Comparison of ENCODE assay signal across 14 mouse cellular contexts in the genomic region with DNA sequence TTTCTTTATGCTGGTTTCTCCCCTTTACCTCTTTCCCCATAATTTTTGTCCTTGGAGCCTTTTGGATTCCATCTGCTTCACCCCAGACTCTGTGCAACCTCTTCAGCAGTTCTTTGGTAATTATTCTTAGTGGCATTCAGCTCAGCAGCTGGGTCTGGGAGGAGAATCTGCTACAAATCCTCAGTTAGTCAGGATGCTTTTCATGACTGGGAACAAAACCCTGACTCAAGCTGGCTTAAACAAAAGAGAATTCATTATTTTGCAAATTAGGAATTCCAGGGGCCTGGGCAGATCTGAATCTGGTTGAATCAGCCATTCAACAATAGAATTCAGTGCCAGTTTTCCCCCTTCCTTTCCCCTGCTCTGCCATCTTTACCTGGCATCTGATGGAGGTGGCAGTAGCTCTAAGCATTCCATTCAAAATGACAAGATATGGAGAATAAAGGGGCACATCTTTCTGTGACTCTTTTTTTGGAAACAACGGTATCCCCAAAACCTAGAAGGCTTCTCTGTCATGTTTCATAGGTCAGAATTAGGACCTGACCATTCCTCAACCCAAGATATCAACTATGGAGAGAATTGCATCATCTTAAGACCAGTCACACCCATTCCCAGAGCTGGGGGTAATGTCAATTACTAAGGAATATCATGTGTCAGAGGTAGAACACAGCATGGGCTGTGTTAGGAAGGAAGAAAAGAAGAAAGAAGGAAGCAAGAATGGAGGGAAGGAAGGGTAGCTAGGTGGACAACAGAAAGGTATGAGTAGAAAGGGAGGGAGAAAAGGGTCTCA.
DNase-seq lines count a peak whose midpoint lies in the region; ATAC-seq and TF ChIP-seq lines count a peak whose summit lies in the region.
"Had no signal": no experiment of that assay in that cellular context is flagged by ENCODE, and none has a peak within 500 bp of the region (broad histone marks: within the 10 kb centered on the region; RNA-seq: fewer than 3 reads in every experiment).

No protein-coding gene starts in this region.

- H3K27ac ChIP-seq in hindbrain, embryonic 11.5 days (ENCODE audit: low read depth, low read length), result peak overlapping the region; percentile 20; the same call in 1 of the 2 replicates
- H3K27ac ChIP-seq in hindbrain, embryonic 13.5 days, result no peak overlapping the region
- peak overlapping the region; percentile 19; the same call in 1 of the 2 replicates for H3K27ac ChIP-seq in ES-Bruce4 (ENCODE audit: insufficient read depth, low read length)
- H3K27ac ChIP-seq in embryonic fibroblast, embryonic 13.5 days (ENCODE audit: insufficient read depth, low read length), result 0 out of 2 replicates have a peak overlapping the region, but pooled peaks have one; percentile 34
- H3K27ac ChIP-seq in left cerebral cortex, adult 2 months, result no peak overlapping the region
- no peak overlapping the region for H3K27ac ChIP-seq in embryonic facial prominence, embryonic 10.5 days (replicated peaks)
- H3K27ac ChIP-seq: heart, embryonic 13.5 days; liver, embryonic 14.5 days had no signal

- no peak overlapping the region for H3K4me3 ChIP-seq in hindbrain, embryonic 11.5 days (ENCODE audit: low read depth, low read length)
- no peak overlapping the region for H3K4me3 ChIP-seq in hindbrain, embryonic 13.5 days
- H3K4me3 ChIP-seq in ES-Bruce4 (ENCODE audit: low read depth, low read length), result no peak overlapping the region
- no peak overlapping the region for H3K4me3 ChIP-seq in embryonic fibroblast, embryonic 13.5 days (ENCODE audit: insufficient read depth, low read length)
- H3K4me3 ChIP-seq in left cerebral cortex, adult 2 months, result no peak overlapping the region
- no peak overlapping the region for H3K4me3 ChIP-seq in embryonic facial prominence, embryonic 10.5 days
- H3K4me3 ChIP-seq: heart, embryonic 13.5 days had no signal

- no peaks in the 10 kb centered on the region for H3K4me1 ChIP-seq in hindbrain, embryonic 11.5 days (replicated peaks; ENCODE audit: control insufficient read depth, insufficient read depth, low read length)
- no peaks in the 10 kb centered on the region for H3K4me1 ChIP-seq in hindbrain, embryonic 13.5 days (replicated peaks)
- H3K4me1 ChIP-seq in ES-Bruce4 (ENCODE audit: control insufficient read depth, insufficient read depth, low read length), result no peaks in the 10 kb centered on the region
- no peaks in the 10 kb centered on the region for H3K4me1 ChIP-seq in embryonic fibroblast, embryonic 13.5 days (ENCODE audit: control insufficient read depth, insufficient read depth, low read length)
- H3K4me1 ChIP-seq in embryonic facial prominence, embryonic 10.5 days, result no peaks in the 10 kb centered on the region
- H3K4me1 ChIP-seq: heart, embryonic 13.5 days had no signal

- TF ChIP-seq EP300 in ES-Bruce4 (IDR thresholded peaks at IDR 0.05; ENCODE audit: insufficient read depth, low read depth, low read length), result no peak

- 71% methylated on average over 1 of the region's 1 CpGs for WGBS in hindbrain, embryonic 11.5 days
- WGBS in hindbrain, embryonic 13.5 days, result 57% methylated on average over 1 of the region's 1 CpGs
- 72% methylated on average over 1 of the region's 1 CpGs for WGBS in embryonic facial prominence, embryonic 10.5 days

- no peak overlapping the region for H3K4me2 ChIP-seq in hindbrain, embryonic 11.5 days (replicated peaks; ENCODE audit: low read depth, low read length)
- no peak overlapping the region for H3K4me2 ChIP-seq in hindbrain, embryonic 13.5 days
- H3K4me2 ChIP-seq: heart, embryonic 13.5 days had no signal

- TF ChIP-seq POLR2A in ES-Bruce4 (IDR thresholded peaks at IDR 0.05; ENCODE audit: insufficient read depth, low read length), result no peak
- TF ChIP-seq POLR2A in embryonic fibroblast, embryonic 13.5 days (IDR thresholded peaks at IDR 0.05; ENCODE audit: low read depth, low read length), result no peak

- intact Hi-C loops in left cerebral cortex, adult 2 months (cut with DNase I), result no loop called here
- intact Hi-C loops in left cerebral cortex, postnatal 14 days (cut with DNase I), result no loop called here

- no peak for DNase-seq in hindbrain, embryonic 11.5 days (ENCODE audit: low spot score)
- peak; percentile 30 for DNase-seq in layer of hippocampus, adult 9-10 months (ENCODE audit: low spot score)
- no peak for DNase-seq in left cerebral cortex, adult 2 months (ENCODE audit: extremely low spot score in 1 of 2, low spot score in 2 of 2)
- DNase-seq in embryonic facial prominence, embryonic 10.5 days (ENCODE audit: low spot score), result no peak
- DNase-seq in left cerebral cortex, postnatal 14 days (ENCODE audit: low spot score in 2 of 2), result no peak
- DNase-seq: adrenal gland, postnatal 36 days; cerebellum, adult 18-20 months; left cerebral cortex, postnatal 4 days; right cerebral cortex, postnatal 14 days had no signal

- no peak overlapping the region for H3K9ac ChIP-seq in hindbrain, embryonic 11.5 days (ENCODE audit: low read depth, low read length)
- H3K9ac ChIP-seq in hindbrain, embryonic 13.5 days, result no peak overlapping the region
- H3K9ac ChIP-seq in ES-Bruce4 (ENCODE audit: low read depth, poor library complexity, severe bottlenecking), result no peak overlapping the region
- H3K9ac ChIP-seq: heart, embryonic 13.5 days; liver, embryonic 14.5 days had no signal

- H3K36me3 ChIP-seq in hindbrain, embryonic 11.5 days (ENCODE audit: control insufficient read depth, insufficient read depth, low read length), result no peaks in the 10 kb centered on the region
- no peaks in the 10 kb centered on the region for H3K36me3 ChIP-seq in hindbrain, embryonic 13.5 days
- H3K36me3 ChIP-seq in ES-Bruce4 (ENCODE audit: control insufficient read depth, insufficient read depth, low read length, poor library complexity, severe bottlenecking), result no peaks in the 10 kb centered on the region
- H3K36me3 ChIP-seq in embryonic facial prominence, embryonic 10.5 days (replicated peaks), result no peaks in the 10 kb centered on the region
- H3K36me3 ChIP-seq: heart, embryonic 13.5 days had no signal

- ATAC-seq in hindbrain, embryonic 11.5 days (ENCODE audit: low FRiP score), result peak; percentile 53
- no peak for ATAC-seq in hindbrain, embryonic 13.5 days (ENCODE audit: low FRiP score)

- H3K9me3 ChIP-seq in hindbrain, embryonic 11.5 days (ENCODE audit: control insufficient read depth, low read length), result no peaks in the 10 kb centered on the region
- H3K9me3 ChIP-seq in hindbrain, embryonic 13.5 days, result no peaks in the 10 kb centered on the region
- H3K9me3 ChIP-seq in ES-Bruce4 (replicated peaks; ENCODE audit: control insufficient read depth, insufficient read depth, low read length, poor library complexity, severe bottlenecking), result no peaks in the 10 kb centered on the region
- no peaks in the 10 kb centered on the region for H3K9me3 ChIP-seq in embryonic facial prominence, embryonic 10.5 days

- no peaks in the 10 kb centered on the region for H3K27me3 ChIP-seq in hindbrain, embryonic 11.5 days (ENCODE audit: control insufficient read depth, insufficient read depth, low read length)
- no peaks in the 10 kb centered on the region for H3K27me3 ChIP-seq in hindbrain, embryonic 13.5 days
- no peaks in the 10 kb centered on the region for H3K27me3 ChIP-seq in ES-Bruce4 (ENCODE audit: control insufficient read depth, insufficient read depth, low read length, poor library complexity, severe bottlenecking)
- no peaks in the 10 kb centered on the region for H3K27me3 ChIP-seq in embryonic facial prominence, embryonic 10.5 days (replicated peaks; ENCODE audit: low read depth, poor library complexity, severe bottlenecking)
- H3K27me3 ChIP-seq: heart, embryonic 13.5 days had no signal

- no peak for TF ChIP-seq CTCF in ES-Bruce4 (IDR thresholded peaks at IDR 0.05; ENCODE audit: low read depth, low read length)
- TF ChIP-seq CTCF in embryonic fibroblast, embryonic 13.5 days (IDR thresholded peaks at IDR 0.05; ENCODE audit: borderline replicate concordance, insufficient read depth, low read length), result no peak
- TF ChIP-seq CTCF in left cerebral cortex, adult 2 months (IDR thresholded peaks at IDR 0.05), result no peak

Comparison
In these comparisons a context has a peak if more than half of its experiments do, and no peak if none do; other contexts are left out.
1. H3K27ac ChIP-seq: peak in hindbrain, embryonic 11.5 days (single experiment), ES-Bruce4 (single experiment) and embryonic fibroblast, embryonic 13.5 days (single experiment); none in hindbrain, embryonic 13.5 days (single experiment), left cerebral cortex, adult 2 months (single experiment) and embryonic facial prominence, embryonic 10.5 days (single experiment).